Mouse (Mus musculus): ENCODE data around the gene 4930550L24Rik. TPM values are rescaled to one million over a fixed set of nuclear protein-coding genes. Genes with fewer than 3 reads are reported as not detected.

The 4930550L24Rik gene
- not detected in 2 replicates for polyA plus RNA-seq (2014; fragmentation: Nextera tagmentation; extraction: Ambion mirVana)

- Histone ChIP-seq H3K4me2 (ENCODE audit: low read length) (no peak within 1 kb of the TSS), H3K9ac (replicated peaks; ENCODE audit: low read length) (no peak within 1 kb of the TSS), H3K4me1 (ENCODE audit: control insufficient read depth, insufficient read depth, low read length) (no peaks in the 10 kb centered on the region), H3K9me3 (ENCODE audit: control insufficient read depth, low read length) (no peaks in the 10 kb centered on the region), H3K27me3 (ENCODE audit: control insufficient read depth, insufficient read depth, low read length) (no peaks in the 10 kb centered on the region), H3K36me3 (ENCODE audit: control insufficient read depth, insufficient read depth, low read length) (no peaks in the 10 kb centered on the region), H3K4me3 (replicated peaks; ENCODE audit: low read depth, low read length) (no peak within 1 kb of the TSS), H3K27ac (replicated peaks; ENCODE audit: low read depth, low read length) (no peak within 1 kb of the TSS)
- 78% methylated on average over 2 of the region's 2 CpGs for WGBS
- ATAC-seq (ENCODE audit: low FRiP score, low TSS enrichment) (no peak), DNase-seq (no peak)
These were observed at the start of gene 4930550L24Rik for GRCm38 (mm10) chrX:58909060-58909459. Gene 4930550L24Rik (plus strand): TSS chrX:58909360.

GRCm38 (mm10) chrX:58900753-58901152 is 8.4 kb upstream of the 4930550L24Rik start:
- Histone ChIP-seq H3K9me3 (ENCODE audit: control insufficient read depth, low read length) (no peaks in the 10 kb centered on the region), H3K4me2 (ENCODE audit: low read length) (no peak overlapping the region), H3K4me1 (ENCODE audit: control insufficient read depth, insufficient read depth, low read length) (no peaks in the 10 kb centered on the region), H3K9ac (replicated peaks; ENCODE audit: low read length) (no peak overlapping the region), H3K36me3 (ENCODE audit: control insufficient read depth, insufficient read depth, low read length) (no peaks in the 10 kb centered on the region), H3K4me3 (replicated peaks; ENCODE audit: low read depth, low read length) (no peak overlapping the region), H3K27ac (replicated peaks; ENCODE audit: low read depth, low read length) (no peak overlapping the region), H3K27me3 (ENCODE audit: control insufficient read depth, insufficient read depth, low read length) (no peaks in the 10 kb centered on the region)
- no peak for DNase-seq
- no peak for ATAC-seq (ENCODE audit: low FRiP score, low TSS enrichment)
- 89% methylated on average over 1 of the region's 1 CpGs for WGBS

GRCm38 (mm10) chrX:58967969-58968368 is 58.8 kb downstream of the 4930550L24Rik start:
- no peak overlapping the region for H3K4me2 ChIP-seq (ENCODE audit: low read length)
- no peaks in the 10 kb centered on the region for H3K36me3 ChIP-seq (ENCODE audit: control insufficient read depth, insufficient read depth, low read length)
- no peaks in the 10 kb centered on the region for H3K4me1 ChIP-seq (ENCODE audit: control insufficient read depth, insufficient read depth, low read length)
- no peak overlapping the region for H3K4me3 ChIP-seq (replicated peaks; ENCODE audit: low read depth, low read length)
- ATAC-seq (ENCODE audit: low FRiP score, low TSS enrichment): peak; percentile 60; the same call in 1 of the 2 replicates
- no peaks in the 10 kb centered on the region for H3K27me3 ChIP-seq (ENCODE audit: control insufficient read depth, insufficient read depth, low read length)
- 0 out of 2 replicates have a peak overlapping the region, but pooled peaks have one; percentile 32 for H3K27ac ChIP-seq (replicated peaks; ENCODE audit: low read depth, low read length)
- WGBS: 48% methylated on average over 2 of the region's 2 CpGs
- H3K9me3 ChIP-seq (ENCODE audit: control insufficient read depth, low read length): no peaks in the 10 kb centered on the region
- DNase-seq: peak; percentile 74
- H3K9ac ChIP-seq (replicated peaks; ENCODE audit: low read length): no peak overlapping the region

Measured in midbrain, embryonic 14.5 days (tissue).